In the genomic region with DNA sequence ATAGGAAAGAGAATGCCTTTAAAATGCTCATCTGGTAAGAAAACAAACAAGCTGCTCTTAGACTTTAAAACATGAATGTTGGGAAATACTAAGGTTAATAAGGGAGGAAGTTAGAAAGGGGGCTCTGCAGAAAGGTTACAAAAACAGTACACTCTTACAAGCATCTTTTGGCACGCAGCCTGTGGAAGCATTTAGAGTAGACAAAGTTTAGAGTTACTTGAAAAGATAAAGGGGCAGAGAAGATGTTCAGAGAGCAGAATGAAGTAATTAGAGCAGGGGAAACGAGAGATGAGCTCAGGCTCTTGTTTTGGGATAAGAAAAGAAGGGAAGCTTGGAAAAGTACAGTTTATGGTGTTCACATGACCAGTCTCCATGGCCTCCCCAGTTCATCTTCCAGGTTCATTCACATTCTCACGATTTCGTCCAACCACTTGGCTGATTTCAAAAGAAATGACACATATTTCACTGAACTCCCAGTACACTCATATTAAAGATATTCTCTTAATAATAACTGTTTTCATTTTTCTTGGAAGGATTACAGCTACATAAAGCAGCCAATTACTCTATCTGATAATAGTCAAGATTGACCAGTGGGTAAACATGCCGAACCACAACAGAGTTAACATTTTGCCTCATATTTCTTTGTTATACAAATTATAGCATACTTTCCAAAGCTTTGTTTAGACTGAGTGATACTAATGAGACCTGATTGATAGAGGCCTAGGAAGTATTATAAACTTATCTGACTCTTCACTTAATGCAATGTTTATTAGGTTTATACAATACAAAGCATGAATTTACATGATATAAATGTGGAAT, we compare ENCODE assay signal across 17 mouse cellular contexts.
DNase-seq lines count a peak whose midpoint lies in the region; ATAC-seq and TF ChIP-seq lines count a peak whose summit lies in the region.
"Had no signal": no experiment of that assay in that cellular context is flagged by ENCODE, and none has a peak within 500 bp of the region (broad histone marks: within the 10 kb centered on the region; RNA-seq: fewer than 3 reads in every experiment).

No protein-coding gene starts in this region.

- peak; percentile 14 to 17 for DNase-seq in heart, adult 9 months (ENCODE audit: low spot score in 2 of 2)
- DNase-seq in lung, postnatal 4 days: no peak
- DNase-seq in fibroblast of lung, adult 2 months (ENCODE audit: low read depth): peak; percentile 45
- DNase-seq in ovary, postnatal 14 days (ENCODE audit: low spot score): peak; percentile 11
- no peak for DNase-seq in midbrain, postnatal 0 days (ENCODE audit: low spot score)
- DNase-seq in right cerebral cortex, adult 18-20 months: no peak
- DNase-seq: adrenal gland, postnatal 25 days; cerebellum, adult 11 months; embryo, embryonic 11 days; liver, postnatal 0 days had no signal

- TF ChIP-seq CTCF in midbrain, postnatal 0 days (IDR thresholded peaks at IDR 0.05): no peak

- no peaks in the 10 kb centered on the region for H3K27me3 ChIP-seq in heart, embryonic 11.5 days (ENCODE audit: control insufficient read depth, insufficient read depth, low read length)
- no peaks in the 10 kb centered on the region for H3K27me3 ChIP-seq in lung, embryonic 15.5 days
- no peaks in the 10 kb centered on the region for H3K27me3 ChIP-seq in midbrain, postnatal 0 days (ENCODE audit: insufficient read depth, low read length)
- H3K27me3 ChIP-seq: CH12.LX; hindbrain, embryonic 15.5 days; midbrain, embryonic 13.5 days; neural tube, embryonic 12.5 days had no signal

- H3K9ac ChIP-seq in heart, embryonic 11.5 days (ENCODE audit: low read depth, low read length): no peak overlapping the region
- H3K9ac ChIP-seq in lung, embryonic 15.5 days: no peak overlapping the region
- no peak overlapping the region for H3K9ac ChIP-seq in midbrain, postnatal 0 days (replicated peaks; ENCODE audit: low read length, poor library complexity, severe bottlenecking)
- H3K9ac ChIP-seq: hindbrain, embryonic 15.5 days; liver, postnatal 0 days; midbrain, embryonic 13.5 days; neural tube, embryonic 12.5 days had no signal

- no peak for ATAC-seq in heart, embryonic 11.5 days (replicated peaks; ENCODE audit: insufficient number of reproducible peaks, low FRiP score, low TSS enrichment)
- ATAC-seq in lung, embryonic 15.5 days (ENCODE audit: borderline replicate concordance, extremely low read depth, low FRiP score, low TSS enrichment): peak; percentile 84
- ATAC-seq in midbrain, postnatal 0 days (ENCODE audit: low FRiP score): no peak
- ATAC-seq: liver, postnatal 0 days; midbrain, embryonic 13.5 days had no signal

- no peak overlapping the region for H3K27ac ChIP-seq in heart, embryonic 11.5 days (ENCODE audit: low read depth, low read length)
- peak overlapping the region; percentile 67 for H3K27ac ChIP-seq in lung, embryonic 15.5 days
- no peak overlapping the region for H3K27ac ChIP-seq in midbrain, postnatal 0 days (ENCODE audit: low read depth, low read length)
- H3K27ac ChIP-seq: hindbrain, embryonic 15.5 days; limb, embryonic 10.5 days; midbrain, embryonic 13.5 days; neural tube, embryonic 12.5 days had no signal

- no peaks in the 10 kb centered on the region for H3K36me3 ChIP-seq in heart, embryonic 11.5 days (ENCODE audit: control insufficient read depth, insufficient read depth, low read length)
- H3K36me3 ChIP-seq in lung, embryonic 15.5 days: no peaks in the 10 kb centered on the region
- H3K36me3 ChIP-seq in midbrain, postnatal 0 days (ENCODE audit: insufficient read depth, low read length): no peaks in the 10 kb centered on the region
- H3K36me3 ChIP-seq: hindbrain, embryonic 15.5 days; limb, embryonic 10.5 days; midbrain, embryonic 13.5 days; neural tube, embryonic 12.5 days had no signal

- peaks cover 7% of the 10 kb centered on the region for H3K4me1 ChIP-seq in heart, embryonic 11.5 days (ENCODE audit: control insufficient read depth, insufficient read depth, low read length)
- H3K4me1 ChIP-seq in lung, embryonic 15.5 days: peaks cover 6% of the 10 kb centered on the region; the same call in 1 of the 2 replicates
- H3K4me1 ChIP-seq in midbrain, postnatal 0 days (ENCODE audit: insufficient read depth, low read length): no peaks in the 10 kb centered on the region
- H3K4me1 ChIP-seq: hindbrain, embryonic 15.5 days; limb, embryonic 10.5 days had no signal

- H3K4me2 ChIP-seq in heart, embryonic 11.5 days: no peak overlapping the region
- H3K4me2 ChIP-seq in lung, embryonic 15.5 days: no peak overlapping the region
- H3K4me2 ChIP-seq in midbrain, postnatal 0 days (ENCODE audit: low read depth, low read length, poor library complexity, severe bottlenecking): no peak overlapping the region
- H3K4me2 ChIP-seq: hindbrain, embryonic 15.5 days; midbrain, embryonic 13.5 days; neural tube, embryonic 12.5 days had no signal

- WGBS in heart, embryonic 11.5 days (ENCODE audit: insufficient replicate concordance): 62% methylated on average over 5 of the region's 5 CpGs
- WGBS in lung, embryonic 15.5 days: 27% methylated on average over 5 of the region's 5 CpGs
- 81% methylated on average over 5 of the region's 5 CpGs for WGBS in midbrain, postnatal 0 days

- no peak overlapping the region for H3K4me3 ChIP-seq in heart, embryonic 11.5 days (ENCODE audit: low read depth, low read length)
- H3K4me3 ChIP-seq in lung, embryonic 15.5 days: no peak overlapping the region
- H3K4me3 ChIP-seq in midbrain, postnatal 0 days (ENCODE audit: low read depth, low read length): no peak overlapping the region
- H3K4me3 ChIP-seq: hindbrain, embryonic 15.5 days; limb, embryonic 10.5 days; midbrain, embryonic 13.5 days; neural tube, embryonic 12.5 days had no signal

- H3K9me3 ChIP-seq in heart, embryonic 11.5 days (replicated peaks; ENCODE audit: control insufficient read depth, low read length): no peaks in the 10 kb centered on the region
- no peaks in the 10 kb centered on the region for H3K9me3 ChIP-seq in lung, embryonic 15.5 days
- no peaks in the 10 kb centered on the region for H3K9me3 ChIP-seq in midbrain, postnatal 0 days (ENCODE audit: low read length)
- H3K9me3 ChIP-seq: hindbrain, embryonic 15.5 days; limb, embryonic 10.5 days; midbrain, embryonic 13.5 days; neural tube, embryonic 12.5 days had no signal

Comparison
In these comparisons a context has a peak if more than half of its experiments do, and no peak if none do; other contexts are left out.
1. DNase-seq: peak in heart, adult 9 months (2 of 2), fibroblast of lung, adult 2 months (single experiment) and ovary, postnatal 14 days (single experiment); none in lung, postnatal 4 days (0 of 2), midbrain, postnatal 0 days (single experiment) and right cerebral cortex, adult 18-20 months (single experiment).